Mouse (Mus musculus): ENCODE data around the gene Alkbh3.
A peak's percentile ranks its signal among the peaks of the same experiment; 100 is the strongest.

Alkbh3 gene

GRCm38 (mm10) chr2:93992810-93993209 is 17.8 kb downstream of the Alkbh3 start:
- DNase-seq (ENCODE audit: low read depth): no peak

GRCm38 (mm10) chr2:93992259-93992658 is 18.3 kb downstream of the Alkbh3 start:
- DNase-seq (ENCODE audit: low read depth): no peak

GRCm38 (mm10) chr2:93991336-93991735 is 19.3 kb downstream of the Alkbh3 start:
- no peak for DNase-seq (ENCODE audit: low read depth)

GRCm38 (mm10) chr2:93988440-93988839 is 22.2 kb downstream of the Alkbh3 start:
- DNase-seq (ENCODE audit: low read depth): no peak

GRCm38 (mm10) chr2:93982457-93983235 is 28.0 kb downstream of the Alkbh3 start:
- DNase-seq (ENCODE audit: low read depth): no peak

GRCm38 (mm10) chr2:93979249-93980120 is 31.1 kb downstream of the Alkbh3 start:
- DNase-seq (ENCODE audit: low read depth): no peak

DNA sequence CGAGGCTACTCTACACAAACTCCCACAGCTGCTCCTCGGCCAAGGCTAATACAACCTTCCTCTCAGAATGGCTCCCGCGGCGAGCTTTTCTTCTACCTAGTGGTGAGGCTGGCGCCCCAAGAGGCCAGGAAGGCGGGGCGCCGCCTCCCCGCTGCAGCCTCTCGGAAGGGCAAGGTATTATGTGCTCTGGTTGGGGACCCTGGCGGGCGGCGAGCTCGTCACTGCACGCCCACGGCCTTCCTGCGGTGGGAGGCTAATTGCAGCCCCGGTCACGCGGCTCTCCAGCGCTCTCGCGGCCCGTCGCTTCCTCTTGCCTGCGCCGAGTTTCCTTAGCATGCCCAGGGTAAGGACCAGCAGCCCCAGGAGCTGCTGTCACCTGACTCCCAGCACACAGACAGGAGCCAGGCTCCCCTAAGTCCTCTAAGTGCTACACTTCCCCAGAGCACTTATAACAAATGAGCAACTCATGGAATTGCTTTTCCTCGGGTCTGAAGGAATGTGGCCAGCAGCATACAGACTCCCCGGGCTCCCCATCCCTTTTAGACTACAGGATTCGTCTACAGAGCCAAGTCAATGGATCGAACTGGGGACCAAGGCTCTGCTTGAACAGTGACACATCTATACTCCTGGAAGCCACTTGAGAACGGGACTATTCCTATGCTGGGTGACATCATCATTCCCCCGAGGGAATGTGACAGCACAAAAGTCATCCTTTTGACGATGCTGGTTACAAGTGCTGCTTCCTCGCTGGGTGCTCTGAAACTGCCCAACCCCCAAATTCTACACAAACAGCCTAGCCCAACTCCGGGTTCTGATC is 34.0 kb downstream of the Alkbh3 start:
- DNase-seq (ENCODE audit: low read depth): peak; percentile 53

DNA sequence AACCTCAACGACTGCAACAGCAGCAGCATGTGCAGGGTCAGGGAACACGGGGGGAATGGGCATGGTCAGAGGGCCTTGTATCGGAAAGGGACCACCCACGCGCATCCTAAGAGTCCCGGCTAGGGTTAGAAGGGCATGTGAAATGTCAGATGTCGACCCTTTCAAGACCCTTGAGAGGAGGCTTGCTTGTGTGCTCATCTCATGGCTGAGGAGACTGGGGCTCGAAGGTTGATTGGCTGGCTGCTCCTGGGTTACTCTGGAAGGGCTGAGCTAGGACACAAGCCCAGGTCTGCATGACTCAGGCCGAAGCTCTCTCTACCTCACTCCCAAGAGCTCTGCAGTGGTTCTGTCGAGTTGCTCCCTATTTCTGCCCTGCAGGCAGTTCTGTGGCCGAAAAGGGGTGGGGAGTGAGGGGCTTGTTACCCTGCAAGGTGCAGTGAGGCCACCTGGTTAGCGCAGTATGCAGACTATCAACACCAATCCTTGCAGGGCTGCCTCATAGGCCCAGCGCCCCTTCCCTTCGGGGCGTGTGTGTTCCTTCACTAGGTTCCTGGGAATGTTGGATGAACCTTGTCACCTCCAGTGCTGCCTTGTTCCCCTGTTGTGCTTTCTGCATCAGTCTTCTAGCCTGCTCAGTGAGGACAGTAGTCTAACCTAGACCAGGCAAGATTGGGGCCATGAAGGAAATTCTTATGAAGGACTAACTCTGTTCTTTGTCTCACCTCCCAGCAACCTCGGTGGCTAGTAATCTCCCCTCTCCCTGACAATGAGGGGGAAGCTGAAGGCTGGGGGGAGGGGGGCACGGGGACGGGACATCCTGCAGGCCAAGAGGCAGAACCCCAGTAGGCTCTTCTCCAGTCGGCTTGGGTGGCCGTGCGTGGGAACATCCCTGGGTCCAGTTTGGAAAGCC is 34.8 kb downstream of the Alkbh3 start:
- no peak for DNase-seq (ENCODE audit: low read depth)

DNA sequence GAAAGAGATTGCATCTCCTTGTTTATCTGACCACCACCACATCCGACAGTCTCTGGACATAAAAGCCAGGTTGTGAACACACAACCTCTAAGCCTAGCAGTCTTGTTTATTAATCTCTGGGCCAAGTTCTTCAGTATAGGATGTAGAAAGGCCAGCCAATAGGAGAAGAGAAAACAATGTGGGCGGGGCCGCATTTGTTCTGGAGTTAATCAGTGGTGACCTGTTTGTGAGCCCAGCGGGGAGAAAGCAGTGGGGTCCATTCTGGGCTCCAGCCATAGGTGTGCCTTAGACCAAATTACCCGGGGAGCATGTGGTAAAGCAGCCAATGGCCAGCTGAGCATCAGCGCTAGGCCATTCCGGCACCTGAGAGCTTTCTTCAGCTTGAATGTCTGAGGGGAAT is 35.6 kb downstream of the Alkbh3 start:
- no peak for DNase-seq (ENCODE audit: low read depth)

- no peak for DNase-seq (ENCODE audit: low read depth)
These were observed 39.0 kb downstream of the Alkbh3 start for GRCm38 (mm10) chr2:93971647-93972046.

- DNase-seq (ENCODE audit: low read depth): no peak
These were observed 46.0 kb downstream of the Alkbh3 start for GRCm38 (mm10) chr2:93964494-93965160.

GRCm38 (mm10) chr2:93963802-93964201 is 46.8 kb downstream of the Alkbh3 start:
- no peak for DNase-seq (ENCODE audit: low read depth)

DNA sequence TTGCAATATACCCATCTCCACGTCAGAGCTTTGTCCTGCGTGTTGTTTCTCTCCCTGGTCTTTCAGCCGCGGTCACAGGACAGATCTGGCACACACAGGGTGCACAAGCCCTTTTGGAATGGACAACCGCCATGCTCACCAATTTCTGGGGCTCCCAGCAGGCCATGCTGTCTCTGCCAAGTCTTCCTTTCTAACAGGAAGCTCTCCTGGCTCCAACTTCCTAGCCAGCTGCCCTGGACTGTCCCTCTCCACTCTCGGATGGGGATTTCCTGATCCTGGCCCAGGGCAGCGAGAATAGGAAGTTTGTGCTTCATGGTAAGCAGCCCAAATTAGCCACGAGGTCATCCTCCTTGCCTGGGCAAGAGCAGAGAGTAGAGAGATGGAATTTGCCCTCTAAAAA is 48.9 kb downstream of the Alkbh3 start:
- DNase-seq (ENCODE audit: low read depth): no peak

GRCm38 (mm10) chr2:93959346-93959745 is 51.3 kb downstream of the Alkbh3 start:
- no peak for DNase-seq (ENCODE audit: low read depth)

DNA sequence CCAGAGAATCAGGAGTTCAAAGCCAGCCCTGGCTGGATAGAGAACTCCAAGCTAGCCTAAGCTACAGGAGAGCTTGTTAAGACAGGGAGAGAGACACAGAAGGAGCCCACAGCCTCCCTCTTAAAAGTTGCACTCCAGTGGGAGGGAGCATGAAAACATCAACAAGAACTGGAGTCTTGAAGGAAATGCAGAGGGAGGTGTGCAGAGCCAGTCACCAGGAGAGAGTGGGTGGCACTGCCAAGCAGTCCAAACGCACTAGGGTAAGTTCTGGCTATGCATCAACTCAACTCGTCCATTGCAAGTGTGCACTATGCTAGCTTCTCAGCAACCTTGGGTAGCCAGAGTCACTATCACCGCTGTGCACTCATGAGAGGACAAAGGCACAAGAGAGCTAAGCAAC is 52.4 kb downstream of the Alkbh3 start:
- no peak for DNase-seq (ENCODE audit: low read depth)

DNA sequence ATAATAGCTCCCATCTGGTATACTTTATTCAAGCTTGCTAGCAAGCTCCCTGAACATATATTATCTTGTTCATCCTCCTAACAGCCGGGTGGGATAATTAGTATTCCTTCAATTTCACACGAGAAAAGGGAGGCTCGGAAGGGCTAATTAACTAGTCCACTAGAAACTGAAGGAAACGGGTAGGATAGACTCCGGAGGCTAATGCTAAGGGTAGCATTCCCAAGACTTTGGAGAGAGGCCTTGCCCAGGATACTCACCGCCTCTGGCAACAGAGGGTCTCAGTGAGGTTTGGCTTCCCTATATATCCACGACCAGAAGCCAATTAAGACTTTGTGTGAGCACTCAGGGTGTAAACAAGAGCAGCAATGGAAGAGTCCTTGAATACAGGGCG is 52.8 kb downstream of the Alkbh3 start:
- no peak for DNase-seq (ENCODE audit: low read depth)

GRCm38 (mm10) chr2:93956908-93957784 is 53.5 kb downstream of the Alkbh3 start, which contains the start of gene Gm13889:
Gene Gm13889 (minus strand): TSS chr2:93957201.
- no peak for DNase-seq (ENCODE audit: low read depth)

DNA sequence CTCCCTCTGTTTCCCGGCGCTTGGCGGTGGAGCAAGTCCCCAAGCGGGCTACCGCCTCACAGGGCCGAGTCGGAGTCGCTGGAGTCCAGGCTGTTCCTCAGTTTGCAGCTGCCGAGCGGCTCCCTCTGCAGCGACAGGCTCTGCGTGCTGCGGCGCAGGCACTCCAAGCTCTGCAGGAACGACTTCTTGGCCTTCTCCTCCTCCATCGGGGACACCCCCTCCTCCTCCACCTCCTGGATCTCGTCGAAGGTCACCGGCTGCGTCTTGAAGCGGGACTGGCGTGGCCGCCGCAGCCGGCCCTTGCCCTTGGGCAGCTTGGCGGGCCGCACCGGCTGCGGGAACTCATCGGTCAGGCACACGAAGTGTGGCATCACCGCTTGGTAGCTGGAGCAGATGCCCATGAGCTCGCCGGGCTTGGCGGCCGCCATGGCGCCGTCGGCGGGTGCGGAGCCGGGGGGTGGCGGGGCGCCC is 54.2 kb downstream of the Alkbh3 start:
- DNase-seq (ENCODE audit: low read depth): no peak

DNA sequence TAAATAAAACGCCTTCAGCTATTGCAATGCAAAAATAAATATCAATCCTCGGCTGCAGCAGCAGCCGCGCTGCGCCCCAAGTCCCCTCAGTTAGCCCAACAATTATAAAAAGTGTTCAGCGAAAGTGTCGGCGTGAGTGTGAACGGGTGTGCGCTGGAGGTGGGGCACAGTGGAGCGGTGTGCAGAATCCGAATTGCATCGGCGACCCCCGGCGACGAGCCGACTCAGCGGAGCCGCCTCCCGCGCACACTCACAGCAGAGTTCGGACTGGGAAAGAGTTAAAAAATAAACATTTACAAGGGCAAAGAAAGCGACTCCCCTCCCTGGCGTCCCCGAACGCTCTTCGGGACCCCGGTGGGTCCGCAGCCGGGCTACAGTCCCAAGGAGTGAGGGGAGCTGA is 54.7 kb downstream of the Alkbh3 start:
- no peak for DNase-seq (ENCODE audit: low read depth)

Measured in c-Kit-positive CD71-negative TER-119-negative erythroid progenitor cells, embryonic 14.5 days (primary cell).